Mouse (Mus musculus) granulocyte monocyte progenitor cell, adult 5-6 weeks (primary cell): ENCODE measurements around the gene Dync1h1. TPM values are rescaled to one million over a fixed set of nuclear protein-coding genes. Genes with fewer than 3 reads are reported as not detected.

Experiments
- ATAC-seq: replicated peaks from 2 replicates; pipeline ENCODE4 v1.8.0; 2016; ENCODE audit warnings: mild to moderate bottlenecking, moderate TSS enrichment, inconsistent platforms; ENCODE audit not compliant: poor library complexity, severe bottlenecking
- total RNA-seq, 2 experiments: library from RNA; stranded (forward) in 1 of 2; stranded (reverse) in 1 of 2; fragments of 200-712, 200-1000 nt in 1 of 2; fragments of >200 nt in 1 of 2; fragmentation: Nextera tagmentation in 1 of 2; gene quantifications; 2 replicates each; pipeline ENCODE4 v1.2.3; 2014 to 2017

Gene Dync1h1
- total RNA-seq (2014; fragmentation: Nextera tagmentation) (67.0 and 91.1 TPM in 2 replicates), total RNA-seq (2017) (78.1 and 161 TPM in 2 replicates)

GRCm38 (mm10) chr12:110601241-110602218 lies at the start of gene Dync1h1:
Gene Dync1h1, plus strand, starts transcription at chr12:110601452.
- peak; percentile 79 for ATAC-seq

- no peak for ATAC-seq
Measured at GRCm38 (mm10) chr12:110552113-110552512, 49.1 kb upstream of the Dync1h1 start.

- ATAC-seq, result no peak
Measured at GRCm38 (mm10) chr12:110553362-110553761, 47.9 kb upstream of the Dync1h1 start.

GRCm38 (mm10) chr12:110555536-110556240 lies 45.6 kb upstream of the Dync1h1 start:
- no peak for ATAC-seq

GRCm38 (mm10) chr12:110556861-110557628 lies 44.2 kb upstream of the Dync1h1 start:
- no peak for ATAC-seq

- no peak for ATAC-seq
Measured at GRCm38 (mm10) chr12:110558175-110558574, 43.1 kb upstream of the Dync1h1 start.

- ATAC-seq, result no peak
Measured at GRCm38 (mm10) chr12:110563383-110563782, 37.9 kb upstream of the Dync1h1 start.

GRCm38 (mm10) chr12:110564848-110565247 lies 36.4 kb upstream of the Dync1h1 start:
- no peak for ATAC-seq

- ATAC-seq, result no peak
Measured at GRCm38 (mm10) chr12:110566366-110566765, 34.9 kb upstream of the Dync1h1 start.

GRCm38 (mm10) chr12:110571050-110571449 lies 30.2 kb upstream of the Dync1h1 start:
- no peak for ATAC-seq

- ATAC-seq, result no peak
Measured at GRCm38 (mm10) chr12:110572351-110572750, 28.9 kb upstream of the Dync1h1 start.

GRCm38 (mm10) chr12:110573635-110574034 lies 27.6 kb upstream of the Dync1h1 start:
- peak; percentile 54 for ATAC-seq

GRCm38 (mm10) chr12:110575926-110576325 lies 25.3 kb upstream of the Dync1h1 start:
- ATAC-seq, result no peak

GRCm38 (mm10) chr12:110578333-110578732 lies 22.9 kb upstream of the Dync1h1 start:
- ATAC-seq, result no peak

GRCm38 (mm10) chr12:110588622-110589021 lies 12.6 kb upstream of the Dync1h1 start:
- peak; percentile 12; the same call in 1 of the 2 replicates for ATAC-seq

GRCm38 (mm10) chr12:110590804-110591259 lies 10.4 kb upstream of the Dync1h1 start:
- ATAC-seq, result no peak

- ATAC-seq, result peak; percentile 86
Measured at GRCm38 (mm10) chr12:110591260-110591883, 9.9 kb upstream of the Dync1h1 start.

- peak; percentile 38 for ATAC-seq
Measured at GRCm38 (mm10) chr12:110598527-110598926, 2.7 kb upstream of the Dync1h1 start.

- no peak for ATAC-seq
Measured at GRCm38 (mm10) chr12:110599791-110600190, 1.5 kb upstream of the Dync1h1 start.
